Mouse (Mus musculus) monocyte, adult 2 months (primary cell): ENCODE data around the gene Zxdc.

Experiments
- DNase-seq, 2 experiments: peaks; one replicate each; pipeline ENCODE4 v3.0.0; 2022; ENCODE audit warnings: low spot score in 2 of 2, low read depth in 1 of 2

Zxdc gene

DNA sequence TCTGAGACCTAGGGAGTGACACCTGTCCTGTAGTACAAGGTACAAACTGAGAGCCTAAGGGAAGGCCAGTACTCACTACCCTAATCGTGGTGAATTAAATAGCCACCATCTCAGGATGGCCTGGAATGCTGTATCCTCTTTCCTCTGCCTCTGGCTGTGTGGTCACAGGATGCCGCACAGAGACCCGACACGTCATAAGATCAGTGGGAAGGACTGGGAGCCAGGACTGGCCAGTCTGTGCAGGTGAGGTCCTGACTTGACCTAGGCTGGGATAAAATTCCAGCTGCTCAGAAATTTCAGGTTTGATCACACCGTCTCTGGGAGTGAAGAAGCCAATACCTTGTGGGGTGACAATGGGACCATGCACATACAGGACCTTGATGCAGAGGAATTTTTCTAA is 82.2 kb downstream of the Zxdc start:
- no peak for DNase-seq

DNA sequence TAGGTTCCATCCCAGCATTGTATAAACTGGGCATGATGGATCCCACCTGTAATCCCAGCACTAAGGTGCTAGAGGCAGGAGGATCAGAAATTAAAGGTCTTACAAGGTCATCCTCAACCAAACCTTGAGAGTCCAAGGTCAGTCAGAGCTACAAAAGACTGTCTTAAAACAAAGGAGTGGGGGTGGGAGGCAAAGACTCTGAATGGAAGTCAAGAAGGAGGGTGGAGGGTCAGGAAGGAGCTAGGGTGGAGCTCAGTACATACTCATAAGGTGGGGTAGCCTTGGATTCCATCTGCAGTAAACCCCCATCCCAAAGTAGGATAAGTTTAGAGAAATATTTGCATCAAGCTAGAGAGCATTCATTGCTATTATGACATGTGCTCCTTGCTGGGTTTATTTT is 83.3 kb downstream of the Zxdc start:
- no peak for DNase-seq
